Mouse (Mus musculus) hindlimb bud, embryonic 11.5 days (tissue): ENCODE data around the gene Meis2.

Experiments used
- DNase-seq: peaks from one replicate; pipeline ENCODE4 v3.0.0-alpha.2; 2012; ENCODE audit warnings: low read depth, low spot score; ENCODE audit errors: extremely low spot score

Gene Meis2

GRCm38 (mm10) chr2:115950645-115951044 lies 115.0 kb downstream of the Meis2 start:
- DNase-seq = no peak

GRCm38 (mm10) chr2:115948630-115949426 lies 116.8 kb downstream of the Meis2 start:
- DNase-seq = no peak

GRCm38 (mm10) chr2:115947714-115948226 lies 117.9 kb downstream of the Meis2 start:
- no peak for DNase-seq

- no peak for DNase-seq
Measured at GRCm38 (mm10) chr2:115943044-115943443, 122.6 kb downstream of the Meis2 start.

- DNase-seq = no peak
Measured at GRCm38 (mm10) chr2:115939849-115940248, 125.8 kb downstream of the Meis2 start.

- no peak for DNase-seq
Measured at GRCm38 (mm10) chr2:115938926-115939563, 126.6 kb downstream of the Meis2 start.

- DNase-seq = no peak
Measured at GRCm38 (mm10) chr2:115938296-115938695, 127.3 kb downstream of the Meis2 start.

GRCm38 (mm10) chr2:115937896-115938295 lies 127.7 kb downstream of the Meis2 start:
- DNase-seq = no peak

- DNase-seq = no peak
Measured at GRCm38 (mm10) chr2:115936786-115937185, 128.9 kb downstream of the Meis2 start.

GRCm38 (mm10) chr2:115934299-115934698 lies 131.3 kb downstream of the Meis2 start:
- DNase-seq = no peak

- no peak for DNase-seq
Measured at GRCm38 (mm10) chr2:115933259-115933658, 132.4 kb downstream of the Meis2 start.

- DNase-seq = no peak
Measured at GRCm38 (mm10) chr2:115925744-115926143, 139.9 kb downstream of the Meis2 start.

GRCm38 (mm10) chr2:115924472-115924871 lies 141.2 kb downstream of the Meis2 start:
- no peak for DNase-seq

GRCm38 (mm10) chr2:115923247-115923646 lies 142.4 kb downstream of the Meis2 start:
- no peak for DNase-seq

- no peak for DNase-seq
Measured at GRCm38 (mm10) chr2:115921687-115922086, 144.0 kb downstream of the Meis2 start.

GRCm38 (mm10) chr2:115920336-115920951 lies 145.2 kb downstream of the Meis2 start:
- DNase-seq = no peak

GRCm38 (mm10) chr2:115919141-115920071 lies 146.2 kb downstream of the Meis2 start:
- no peak for DNase-seq

GRCm38 (mm10) chr2:115918561-115918960 lies 147.1 kb downstream of the Meis2 start:
- DNase-seq = no peak

- DNase-seq = no peak
Measured at GRCm38 (mm10) chr2:115914539-115914938, 151.1 kb downstream of the Meis2 start.

- no peak for DNase-seq
Measured at GRCm38 (mm10) chr2:115912948-115913529, 152.6 kb downstream of the Meis2 start.
